Mouse (Mus musculus) lung, adult 2 months (tissue): Measurements from ENCODE around the gene Tmem229b.

Source experiments
- CTCF ChIP-seq: fragments of 200-500 bp; IDR thresholded peaks from 2 replicates; pipeline ENCODE4 v1.5.1; 2011; ENCODE audit warnings: mild to moderate bottlenecking, low read length, control low read depth; ENCODE audit not compliant: insufficient read depth
- POLR2A ChIP-seq: fragments of 200-500 bp; IDR thresholded peaks from 2 replicates; pipeline ENCODE4 v1.6.1; 2011; ENCODE audit warnings: low read depth, mild to moderate bottlenecking, control low read depth, low read length, borderline replicate concordance; ENCODE audit errors: extremely low read depth

DNA sequence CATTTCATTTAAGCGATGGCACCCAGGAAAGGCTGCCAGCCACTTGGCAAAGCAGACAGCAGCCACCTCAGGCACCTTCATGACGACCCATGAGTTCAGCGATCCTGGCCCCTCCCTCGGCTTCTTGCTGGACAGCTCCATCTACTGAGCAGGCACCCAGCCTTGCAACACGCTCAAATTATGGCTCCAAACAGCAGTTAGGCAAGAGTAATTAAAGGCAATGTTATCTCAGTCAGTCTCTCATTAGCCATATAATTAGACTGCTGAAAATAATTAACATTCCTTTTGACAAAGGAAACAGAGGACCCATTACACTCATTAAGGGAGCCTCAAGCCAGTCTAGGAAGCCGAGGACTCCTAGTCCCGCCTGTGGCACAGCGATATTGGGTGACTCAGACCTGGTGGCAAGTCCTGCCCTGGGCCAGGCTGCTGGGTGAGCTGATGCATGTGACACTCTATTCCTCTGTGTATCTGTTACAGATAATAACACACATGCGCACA, 19.8 kb downstream of the Tmem229b start:
- TF ChIP-seq CTCF (no peak), POLR2A (no peak)
